Mouse (Mus musculus) ovary, postnatal 14 days (tissue): ENCODE data around the gene Dab2ip.

ENCODE experiments used
- DNase-seq: peaks from one replicate; pipeline ENCODE4 v3.0.0; 2022; ENCODE audit warnings: low spot score

Gene Dab2ip

GRCm38 (mm10) chr2:35557911-35558825 lies at the start of gene Dab2ip:
TSS of gene Dab2ip (plus strand) at chr2:35558266.
- no peak for DNase-seq

GRCm38 (mm10) chr2:35508597-35509342 lies 49.3 kb upstream of the Dab2ip start:
- peak; percentile 32 for DNase-seq

- no peak for DNase-seq
Measured at GRCm38 (mm10) chr2:35509343-35509667, 48.8 kb upstream of the Dab2ip start.

- DNase-seq: no peak
Measured at GRCm38 (mm10) chr2:35509888-35510287, 48.2 kb upstream of the Dab2ip start.

- no peak for DNase-seq
Measured at GRCm38 (mm10) chr2:35510920-35511319, 47.1 kb upstream of the Dab2ip start.

GRCm38 (mm10) chr2:35512226-35512625 lies 45.8 kb upstream of the Dab2ip start:
- DNase-seq: no peak

GRCm38 (mm10) chr2:35514051-35514892 lies 43.8 kb upstream of the Dab2ip start:
- peak; percentile 85 for DNase-seq

- DNase-seq: no peak
Measured at GRCm38 (mm10) chr2:35526612-35527242, 31.3 kb upstream of the Dab2ip start.

GRCm38 (mm10) chr2:35529086-35529485 lies 29.0 kb upstream of the Dab2ip start:
- DNase-seq: no peak

GRCm38 (mm10) chr2:35529856-35530255 lies 28.2 kb upstream of the Dab2ip start:
- no peak for DNase-seq

GRCm38 (mm10) chr2:35530732-35531131 lies 27.3 kb upstream of the Dab2ip start:
- DNase-seq: no peak

GRCm38 (mm10) chr2:35533646-35534045 lies 24.4 kb upstream of the Dab2ip start:
- no peak for DNase-seq

- DNase-seq: peak; percentile 77
Measured at GRCm38 (mm10) chr2:35539276-35539972, 18.6 kb upstream of the Dab2ip start.

GRCm38 (mm10) chr2:35540798-35541197 lies 17.3 kb upstream of the Dab2ip start:
- no peak for DNase-seq

GRCm38 (mm10) chr2:35544717-35545116 lies 13.3 kb upstream of the Dab2ip start:
- DNase-seq: peak; percentile 69

GRCm38 (mm10) chr2:35545125-35545590 lies 12.9 kb upstream of the Dab2ip start:
- no peak for DNase-seq

GRCm38 (mm10) chr2:35546462-35546861 lies 11.6 kb upstream of the Dab2ip start:
- DNase-seq: no peak

- no peak for DNase-seq
Measured at GRCm38 (mm10) chr2:35549191-35549590, 8.9 kb upstream of the Dab2ip start.

- DNase-seq: no peak
Measured at GRCm38 (mm10) chr2:35550097-35550496, 8.0 kb upstream of the Dab2ip start.

GRCm38 (mm10) chr2:35556918-35557486 lies 1.1 kb upstream of the Dab2ip start:
- no peak for DNase-seq
